Mouse (Mus musculus): ENCODE results near the gene Armc8. TPM values are rescaled to one million over a fixed set of nuclear protein-coding genes. Genes with fewer than 3 reads are reported as not detected.

Armc8 gene
- polyA plus RNA-seq, 1 experiment from 2014 or later: 23.4 TPM

DNA sequence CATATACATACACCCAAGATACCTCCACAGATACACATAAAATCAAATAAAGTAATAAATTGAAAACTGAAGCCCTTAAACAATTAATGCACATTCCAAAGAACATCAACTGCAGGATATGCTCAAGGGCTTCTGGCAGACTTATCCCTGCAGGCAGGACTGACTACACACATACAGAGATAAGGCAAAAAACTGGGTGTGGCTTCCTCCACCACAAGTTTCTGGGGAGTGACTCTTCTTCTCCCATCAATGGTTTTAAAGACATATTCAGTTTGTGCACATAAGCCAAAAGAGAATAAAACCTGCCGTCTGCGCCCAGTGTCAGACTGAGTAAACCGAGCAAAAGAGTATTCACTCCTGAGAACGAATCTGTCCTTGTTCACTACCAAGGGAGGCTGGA lies 83.6 kb downstream of the Armc8 start:
- no peak overlapping the region for H3K4me2 ChIP-seq (ENCODE audit: low read depth, low read length)
- no peak overlapping the region for H3K9ac ChIP-seq (ENCODE audit: low read length)
- H3K27me3 ChIP-seq (ENCODE audit: control insufficient read depth, insufficient read depth, low read depth, low read length): no peaks in the 10 kb centered on the region
- no peak overlapping the region for H3K27ac ChIP-seq (ENCODE audit: low read length)
- no peaks in the 10 kb centered on the region; the same call in none of the 2 replicates for H3K36me3 ChIP-seq (ENCODE audit: control insufficient read depth, insufficient read depth, low read length)
- H3K9me3 ChIP-seq (ENCODE audit: control insufficient read depth, low read length): no peaks in the 10 kb centered on the region
- 94% methylated on average over 4 of the region's 4 CpGs for WGBS
- H3K4me1 ChIP-seq (replicated peaks; ENCODE audit: control insufficient read depth, insufficient read depth, low read length): no peaks in the 10 kb centered on the region
- ATAC-seq (ENCODE audit: low read depth): no peak
- H3K4me3 ChIP-seq (ENCODE audit: low read length): no peak overlapping the region

DNA sequence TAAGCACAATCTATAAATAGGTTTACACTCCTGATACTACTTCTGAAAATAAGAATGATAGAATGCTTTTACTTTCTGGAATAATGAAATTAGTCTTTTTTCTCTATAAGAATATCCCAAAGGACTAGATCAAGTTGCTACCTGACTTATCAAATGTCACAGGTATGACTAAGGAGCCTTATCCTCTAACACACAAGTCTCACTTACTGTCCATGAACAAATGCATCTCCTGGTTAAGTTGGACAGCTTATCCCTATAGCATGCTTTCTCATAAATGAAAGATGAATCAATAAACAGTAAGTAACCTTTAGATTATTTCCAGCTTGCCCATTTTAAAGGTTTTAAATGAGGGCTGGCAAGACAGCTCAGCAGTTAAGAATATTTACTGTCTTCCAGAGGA lies 84.1 kb downstream of the Armc8 start:
- Histone ChIP-seq H3K4me3 (ENCODE audit: low read length) (no peak overlapping the region), H3K27ac (ENCODE audit: low read length) (no peak overlapping the region), H3K9me3 (ENCODE audit: control insufficient read depth, low read length) (no peaks in the 10 kb centered on the region), H3K36me3 (ENCODE audit: control insufficient read depth, insufficient read depth, low read length) (no peaks in the 10 kb centered on the region; the same call in none of the 2 replicates), H3K9ac (ENCODE audit: low read length) (no peak overlapping the region), H3K4me2 (ENCODE audit: low read depth, low read length) (no peak overlapping the region), H3K27me3 (ENCODE audit: control insufficient read depth, insufficient read depth, low read depth, low read length) (no peaks in the 10 kb centered on the region), H3K4me1 (replicated peaks; ENCODE audit: control insufficient read depth, insufficient read depth, low read length) (no peaks in the 10 kb centered on the region; the same call in 1 of the 2 replicates)
- ATAC-seq (ENCODE audit: low read depth): no peak

DNA sequence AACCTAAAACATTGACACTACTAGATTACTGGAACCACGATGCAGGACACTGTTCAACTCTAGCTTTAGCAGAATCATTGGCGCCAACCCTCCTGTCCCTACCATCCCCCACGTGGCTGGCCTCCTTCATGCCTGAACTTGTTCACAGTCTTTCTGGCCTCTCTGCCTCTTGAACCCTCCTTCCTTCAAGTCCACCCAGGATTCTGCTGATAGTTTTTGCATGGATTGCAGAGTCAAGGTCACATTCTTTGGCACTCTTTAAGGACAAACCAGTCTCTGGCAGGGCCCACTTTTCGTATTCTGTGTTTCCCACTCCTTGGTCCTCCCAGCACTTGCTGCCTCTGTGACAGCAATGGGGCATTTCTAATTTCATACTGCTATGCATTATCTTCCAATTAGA lies 85.5 kb downstream of the Armc8 start:
- H3K9me3 ChIP-seq (ENCODE audit: control insufficient read depth, low read length): no peaks in the 10 kb centered on the region
- H3K9ac ChIP-seq (ENCODE audit: low read length): no peak overlapping the region
- 85% methylated on average over 4 of the region's 4 CpGs for WGBS
- H3K27me3 ChIP-seq (ENCODE audit: control insufficient read depth, insufficient read depth, low read depth, low read length): no peaks in the 10 kb centered on the region
- H3K27ac ChIP-seq (ENCODE audit: low read length): no peak overlapping the region
- H3K4me2 ChIP-seq (ENCODE audit: low read depth, low read length): no peak overlapping the region
- H3K4me3 ChIP-seq (ENCODE audit: low read length): no peak overlapping the region
- no peaks in the 10 kb centered on the region; the same call in none of the 2 replicates for H3K36me3 ChIP-seq (ENCODE audit: control insufficient read depth, insufficient read depth, low read length)
- ATAC-seq (ENCODE audit: low read depth): no peak
- H3K4me1 ChIP-seq (replicated peaks; ENCODE audit: control insufficient read depth, insufficient read depth, low read length): no peaks in the 10 kb centered on the region; the same call in 1 of the 2 replicates

DNA sequence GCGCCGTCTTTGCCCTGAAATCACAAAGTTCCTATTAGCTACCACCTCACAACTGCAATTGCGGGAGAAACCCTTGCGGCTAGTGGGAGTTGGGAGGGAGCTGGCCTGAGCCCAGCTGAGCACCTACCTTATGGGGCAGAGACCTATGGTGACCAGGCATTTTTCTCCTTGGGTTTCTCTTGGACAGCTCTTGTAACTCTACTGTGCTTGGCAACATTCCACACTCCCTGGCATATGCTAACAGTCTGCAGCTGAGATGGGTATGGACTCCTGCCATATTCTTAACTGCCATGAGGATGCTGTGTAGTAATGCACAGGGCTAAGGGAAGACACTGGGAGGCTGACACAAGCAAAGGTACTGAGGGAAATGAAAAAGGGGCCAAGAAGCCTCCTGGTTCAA lies 87.9 kb downstream of the Armc8 start:
- H3K4me2 ChIP-seq (ENCODE audit: low read depth, low read length): no peak overlapping the region
- H3K4me3 ChIP-seq (ENCODE audit: low read length): no peak overlapping the region
- H3K27ac ChIP-seq (ENCODE audit: low read length): no peak overlapping the region
- H3K4me1 ChIP-seq (replicated peaks; ENCODE audit: control insufficient read depth, insufficient read depth, low read length): no peaks in the 10 kb centered on the region; the same call in 1 of the 2 replicates
- H3K36me3 ChIP-seq (ENCODE audit: control insufficient read depth, insufficient read depth, low read length): no peaks in the 10 kb centered on the region; the same call in none of the 2 replicates
- 90% methylated on average over 4 of the region's 4 CpGs for WGBS
- no peaks in the 10 kb centered on the region for H3K9me3 ChIP-seq (ENCODE audit: control insufficient read depth, low read length)
- no peaks in the 10 kb centered on the region for H3K27me3 ChIP-seq (ENCODE audit: control insufficient read depth, insufficient read depth, low read depth, low read length)
- no peak overlapping the region for H3K9ac ChIP-seq (ENCODE audit: low read length)
- no peak for ATAC-seq (ENCODE audit: low read depth)

DNA sequence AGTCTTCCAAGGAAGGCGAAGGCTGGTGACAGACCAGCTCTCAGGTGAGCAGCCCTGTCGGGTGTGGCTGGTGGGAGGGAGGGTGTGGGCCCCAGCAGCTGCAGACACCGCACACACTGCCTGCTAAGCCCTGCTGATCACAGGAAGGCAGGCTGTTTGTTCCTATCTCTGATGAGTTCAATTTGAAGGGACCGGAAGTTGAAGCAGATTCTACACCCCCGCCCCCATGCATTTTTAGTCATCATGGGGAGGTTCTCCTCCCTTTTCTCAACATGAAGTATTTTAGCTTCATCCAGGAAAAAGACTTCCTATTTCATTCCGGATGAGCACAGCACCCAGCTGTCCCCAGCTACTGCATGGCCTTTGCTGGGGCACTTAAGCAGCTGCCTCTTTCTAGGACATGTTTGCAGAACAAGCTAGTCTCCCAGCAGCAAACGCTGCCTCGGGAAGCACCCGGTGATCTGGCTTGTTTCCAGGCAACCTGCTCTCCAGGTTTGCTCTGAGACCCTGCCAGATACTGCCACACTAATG lies 89.5 kb downstream of the Armc8 start:
- Histone ChIP-seq H3K36me3 (ENCODE audit: control insufficient read depth, insufficient read depth, low read length) (no peaks in the 10 kb centered on the region; the same call in 1 of the 2 replicates), H3K4me1 (replicated peaks; ENCODE audit: control insufficient read depth, insufficient read depth, low read length) (no peaks in the 10 kb centered on the region; the same call in 1 of the 2 replicates), H3K4me2 (ENCODE audit: low read depth, low read length) (no peak overlapping the region), H3K9me3 (ENCODE audit: control insufficient read depth, low read length) (no peaks in the 10 kb centered on the region), H3K4me3 (ENCODE audit: low read length) (no peak overlapping the region), H3K27ac (ENCODE audit: low read length) (no peak overlapping the region), H3K9ac (ENCODE audit: low read length) (no peak overlapping the region), H3K27me3 (ENCODE audit: control insufficient read depth, insufficient read depth, low read depth, low read length) (no peaks in the 10 kb centered on the region)
- ATAC-seq (ENCODE audit: low read depth): 0 out of 2 replicates have a peak, but pooled peaks have one; percentile 20
- WGBS: 34% methylated on average over 9 of the region's 9 CpGs

DNA sequence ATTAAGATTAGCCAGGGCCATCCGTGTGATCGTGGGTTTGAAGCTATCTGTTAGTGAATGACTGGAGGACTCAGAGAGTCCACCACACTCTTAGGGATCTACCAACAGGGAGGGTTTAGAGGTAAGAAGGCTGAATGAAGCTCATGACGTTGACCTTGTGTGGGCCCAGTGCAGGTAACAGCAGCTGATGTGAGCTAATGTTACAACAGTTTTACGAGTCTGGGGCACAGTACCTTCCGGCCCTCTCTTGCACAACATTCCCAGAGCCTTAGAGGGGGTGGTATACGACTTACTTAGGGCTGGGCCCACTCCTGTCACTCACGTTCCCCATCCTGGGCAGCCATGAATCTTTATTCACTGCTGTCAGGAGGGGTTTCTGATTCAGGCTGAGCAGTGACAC lies 97.4 kb downstream of the Armc8 start:
- H3K4me3 ChIP-seq (ENCODE audit: low read length): no peak overlapping the region
- H3K27me3 ChIP-seq (ENCODE audit: control insufficient read depth, insufficient read depth, low read depth, low read length): no peaks in the 10 kb centered on the region
- ATAC-seq (ENCODE audit: low read depth): no peak
- 69% methylated on average over 7 of the region's 7 CpGs for WGBS
- no peak overlapping the region for H3K9ac ChIP-seq (ENCODE audit: low read length)
- no peaks in the 10 kb centered on the region; the same call in 1 of the 2 replicates for H3K36me3 ChIP-seq (ENCODE audit: control insufficient read depth, insufficient read depth, low read length)
- no peak overlapping the region for H3K27ac ChIP-seq (ENCODE audit: low read length)
- no peak overlapping the region for H3K4me2 ChIP-seq (ENCODE audit: low read depth, low read length)
- no peaks in the 10 kb centered on the region for H3K9me3 ChIP-seq (ENCODE audit: control insufficient read depth, low read length)
- H3K4me1 ChIP-seq (replicated peaks; ENCODE audit: control insufficient read depth, insufficient read depth, low read length): no peaks in the 10 kb centered on the region

DNA sequence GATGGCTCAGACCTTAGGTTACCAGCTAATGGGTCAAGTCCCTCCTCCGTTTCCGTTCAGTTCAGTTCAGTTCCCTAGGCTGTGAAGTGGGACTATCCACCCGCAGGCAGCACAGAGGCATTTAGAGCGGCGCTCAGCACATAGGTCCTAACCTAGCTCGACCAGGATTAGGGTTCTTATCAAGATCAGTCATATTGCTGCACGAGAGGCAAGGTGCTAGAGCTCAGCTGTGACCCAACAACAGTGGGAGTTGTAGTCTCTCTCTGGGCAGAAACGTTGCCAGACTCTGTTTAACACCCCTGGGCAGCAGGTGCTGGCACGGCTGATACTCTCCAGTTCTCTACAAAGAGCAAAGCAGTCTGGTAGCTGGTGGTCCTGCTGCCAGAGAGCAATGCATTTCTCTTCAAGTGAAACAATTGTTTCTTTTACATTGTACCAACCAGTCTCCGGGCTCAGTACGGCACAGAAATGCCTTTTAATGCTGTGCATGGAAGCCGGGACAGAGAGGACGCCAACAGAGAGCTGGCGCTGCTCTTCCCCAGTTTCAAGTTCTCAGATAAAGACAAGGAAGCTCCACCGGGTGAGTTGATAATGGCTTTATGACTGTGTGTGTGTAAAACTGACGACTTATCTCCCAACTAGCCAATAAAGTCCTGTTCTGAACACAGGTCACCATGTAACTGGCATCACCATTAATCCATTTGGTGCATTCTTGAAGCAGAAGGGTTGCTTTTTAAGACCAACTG lies 98.2 kb downstream of the Armc8 start:
- no peaks in the 10 kb centered on the region for H3K4me1 ChIP-seq (replicated peaks; ENCODE audit: control insufficient read depth, insufficient read depth, low read length)
- no peak overlapping the region for H3K9ac ChIP-seq (ENCODE audit: low read length)
- H3K27me3 ChIP-seq (ENCODE audit: control insufficient read depth, insufficient read depth, low read depth, low read length): no peaks in the 10 kb centered on the region
- WGBS: 56% methylated on average over 16 of the region's 16 CpGs
- H3K4me2 ChIP-seq (ENCODE audit: low read depth, low read length): no peak overlapping the region
- ATAC-seq (ENCODE audit: low read depth): no peak
- no peak overlapping the region for H3K27ac ChIP-seq (ENCODE audit: low read length)
- no peaks in the 10 kb centered on the region for H3K9me3 ChIP-seq (ENCODE audit: control insufficient read depth, low read length)
- H3K4me3 ChIP-seq (ENCODE audit: low read length): no peak overlapping the region
- H3K36me3 ChIP-seq (ENCODE audit: control insufficient read depth, insufficient read depth, low read length): no peaks in the 10 kb centered on the region; the same call in 1 of the 2 replicates

DNA sequence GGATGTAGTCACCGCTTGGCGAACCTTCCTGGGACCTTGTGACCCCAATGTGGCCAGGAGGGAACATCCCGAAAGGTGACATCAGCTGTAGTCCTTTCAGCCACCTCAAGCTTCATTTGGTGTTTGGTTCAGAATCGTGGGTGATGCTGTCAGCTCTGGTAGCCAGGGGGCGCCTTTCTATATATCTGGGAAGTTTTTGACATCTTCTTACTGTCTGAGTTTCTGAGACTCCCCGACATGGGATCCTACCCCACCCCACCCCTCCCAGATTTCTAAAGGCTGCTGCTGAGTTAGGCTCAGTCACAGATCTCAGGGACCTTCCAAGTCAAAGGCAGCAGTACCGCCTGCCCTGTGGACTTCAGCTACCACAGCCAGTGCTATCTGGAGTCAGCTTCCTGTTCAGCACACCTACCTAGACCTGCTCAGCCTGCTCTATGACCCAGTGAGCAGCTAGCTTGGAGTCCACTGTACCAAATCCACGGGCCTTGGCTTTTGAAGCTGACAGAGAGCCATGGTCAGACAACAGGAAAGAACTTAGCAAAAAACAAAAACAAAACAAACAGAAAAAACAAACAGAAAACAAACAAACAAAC lies 98.9 kb downstream of the Armc8 start:
- Histone ChIP-seq H3K36me3 (ENCODE audit: control insufficient read depth, insufficient read depth, low read length) (no peaks in the 10 kb centered on the region), H3K27ac (ENCODE audit: low read length) (no peak overlapping the region), H3K4me1 (replicated peaks; ENCODE audit: control insufficient read depth, insufficient read depth, low read length) (no peaks in the 10 kb centered on the region), H3K9me3 (ENCODE audit: control insufficient read depth, low read length) (no peaks in the 10 kb centered on the region), H3K27me3 (ENCODE audit: control insufficient read depth, insufficient read depth, low read depth, low read length) (no peaks in the 10 kb centered on the region), H3K4me3 (ENCODE audit: low read length) (no peak overlapping the region), H3K4me2 (ENCODE audit: low read depth, low read length) (no peak overlapping the region), H3K9ac (ENCODE audit: low read length) (no peak overlapping the region)
- 52% methylated on average over 8 of the region's 8 CpGs for whole genome bisulfite sequencing
- no peak for ATAC-seq (ENCODE audit: low read depth)

DNA sequence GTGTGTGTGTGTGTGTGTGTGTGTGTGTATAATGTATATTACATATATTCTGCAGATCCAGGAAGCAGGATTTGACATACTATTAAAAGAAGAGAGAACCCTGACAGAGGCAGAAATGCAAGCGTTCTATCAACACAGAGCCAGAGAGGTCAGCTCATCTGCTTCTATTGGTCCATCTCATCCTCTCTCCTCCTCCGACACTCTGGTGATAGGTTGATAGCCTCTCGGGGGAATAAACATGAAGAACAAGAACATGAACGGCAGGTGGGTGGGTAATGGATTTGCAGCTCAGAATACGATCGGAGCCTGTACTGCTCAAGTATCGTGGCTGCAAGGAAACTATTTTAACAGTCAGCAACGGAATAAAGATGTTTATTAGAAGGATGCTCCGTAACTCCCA lies 100.1 kb downstream of the Armc8 start:
- Histone ChIP-seq H3K4me2 (ENCODE audit: low read depth, low read length) (no peak overlapping the region), H3K9ac (ENCODE audit: low read length) (no peak overlapping the region), H3K36me3 (ENCODE audit: control insufficient read depth, insufficient read depth, low read length) (no peaks in the 10 kb centered on the region), H3K27ac (ENCODE audit: low read length) (no peak overlapping the region), H3K9me3 (ENCODE audit: control insufficient read depth, low read length) (no peaks in the 10 kb centered on the region), H3K27me3 (ENCODE audit: control insufficient read depth, insufficient read depth, low read depth, low read length) (no peaks in the 10 kb centered on the region), H3K4me3 (ENCODE audit: low read length) (no peak overlapping the region), H3K4me1 (replicated peaks; ENCODE audit: control insufficient read depth, insufficient read depth, low read length) (no peaks in the 10 kb centered on the region)
- ATAC-seq (ENCODE audit: low read depth): no peak
- 65% methylated on average over 9 of the region's 9 CpGs for WGBS
